Mouse (Mus musculus) embryonic facial prominence, embryonic 15.5 days (tissue): ENCODE data around the gene Pelp1. TPM values are rescaled to one million over a fixed set of nuclear protein-coding genes. Genes with fewer than 3 reads are reported as not detected.

Experiments used
- ATAC-seq: fragments of 200-750 bp; cut with Nextera tagmentation; 2 replicates; pipeline ENCODE4 v1.8.0; 2017; ENCODE audit warnings: low read depth, moderate TSS enrichment; ENCODE audit not compliant: insufficient number of reproducible peaks, low FRiP score, low TSS enrichment
- H3K27ac ChIP-seq: fragments of 300-500 bp; sonication (generic); replicated peaks from 2 replicates; pipeline ENCODE4 v1.5.1; 2015; ENCODE audit warnings: mild to moderate bottlenecking, inconsistent platforms
- H3K27me3 ChIP-seq: fragments of 300-500 bp; sonication (generic); 2 replicates; pipeline ENCODE4 v1.6.1; 2015; ENCODE audit warnings: inconsistent platforms
- H3K36me3 ChIP-seq: fragments of 300-500 bp; sonication (generic); 2 replicates; pipeline ENCODE4 v1.6.1; 2015; ENCODE audit warnings: mild to moderate bottlenecking, inconsistent platforms
- H3K4me1 ChIP-seq: fragments of 300-500 bp; sonication (generic); 2 replicates; pipeline ENCODE4 v1.6.1; 2015; ENCODE audit warnings: inconsistent platforms
- H3K4me2 ChIP-seq: fragments of 300-500 bp; sonication (generic); replicated peaks from 2 replicates; pipeline ENCODE4 v1.6.1; 2015; ENCODE audit warnings: mild to moderate bottlenecking, inconsistent platforms
- H3K4me3 ChIP-seq: fragments of 300-500 bp; sonication (generic); replicated peaks from 2 replicates; pipeline ENCODE4 v1.5.1; 2015; ENCODE audit warnings: mild to moderate bottlenecking, inconsistent platforms
- H3K9ac ChIP-seq: fragments of 300-500 bp; sonication (generic); 2 replicates; pipeline ENCODE4 v1.6.1; 2015; ENCODE audit warnings: inconsistent platforms
- H3K9me3 ChIP-seq: fragments of 300-500 bp; sonication (generic); replicated peaks from 2 replicates; pipeline ENCODE4 v1.6.1; 2016; ENCODE audit warnings: inconsistent platforms
- WGBS: fragments of 180-500 bp; shearing (Covaris S2); methylation state at CpG from one replicate; pipeline ENCODE4 v1.1.7; 2015; 5-methylcytosine and 5-hydroxymethylcytosine counted together
- polyA plus RNA-seq: library from polyadenylated mRNA; unstranded; fragments of >200 nt; fragmentation: Nextera tagmentation; extraction: Ambion mirVana; gene quantifications from 2 replicates; pipeline ENCODE4 v1.2.1, GENCODE M21; 2015

The Pelp1 gene
- polyA plus RNA-seq, 1 experiment from 2014 or later, result 35.0 TPM

- Histone ChIP-seq H3K27me3 (no peaks in the 10 kb centered on the region), H3K9me3 (no peaks in the 10 kb centered on the region), H3K27ac (no peak overlapping the region), H3K9ac (no peak overlapping the region), H3K36me3 (no peaks in the 10 kb centered on the region), H3K4me1 (no peaks in the 10 kb centered on the region), H3K4me3 (no peak overlapping the region), H3K4me2 (no peak overlapping the region)
- ATAC-seq, result no peak
- WGBS, result 61% methylated on average over 4 of the region's 4 CpGs
Observed at GRCm38 (mm10) chr11:70418199-70418598, 8.4 kb upstream of the Pelp1 start.

DNA sequence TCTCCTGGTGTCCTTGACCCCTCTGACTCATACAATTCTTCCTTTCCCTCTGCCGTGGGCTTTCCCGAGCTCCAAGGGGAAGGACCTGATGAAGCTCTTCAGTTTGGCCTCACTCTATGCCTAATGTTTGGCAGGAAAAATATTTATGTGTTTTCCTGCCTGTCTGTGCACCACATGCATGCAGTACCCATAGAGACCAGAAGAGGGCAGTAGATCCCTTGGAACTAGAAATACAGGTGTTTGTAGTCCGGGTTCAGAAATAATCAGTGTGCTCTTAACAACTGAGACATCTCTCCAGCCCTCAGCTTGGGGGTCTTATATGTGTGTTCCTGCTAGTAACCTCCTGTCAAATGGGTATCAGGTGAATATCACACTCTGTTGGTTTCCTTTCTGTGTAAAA lies 4.1 kb upstream of the Pelp1 start:
- Histone ChIP-seq H3K9me3 (no peaks in the 10 kb centered on the region), H3K4me2 (no peak overlapping the region), H3K4me1 (peaks cover 9% of the 10 kb centered on the region), H3K36me3 (no peaks in the 10 kb centered on the region), H3K27me3 (no peaks in the 10 kb centered on the region), H3K4me3 (no peak overlapping the region), H3K9ac (no peak overlapping the region), H3K27ac (no peak overlapping the region)
- 5% methylated on average over 3 of the region's 3 CpGs for WGBS
- ATAC-seq, result no peak

DNA sequence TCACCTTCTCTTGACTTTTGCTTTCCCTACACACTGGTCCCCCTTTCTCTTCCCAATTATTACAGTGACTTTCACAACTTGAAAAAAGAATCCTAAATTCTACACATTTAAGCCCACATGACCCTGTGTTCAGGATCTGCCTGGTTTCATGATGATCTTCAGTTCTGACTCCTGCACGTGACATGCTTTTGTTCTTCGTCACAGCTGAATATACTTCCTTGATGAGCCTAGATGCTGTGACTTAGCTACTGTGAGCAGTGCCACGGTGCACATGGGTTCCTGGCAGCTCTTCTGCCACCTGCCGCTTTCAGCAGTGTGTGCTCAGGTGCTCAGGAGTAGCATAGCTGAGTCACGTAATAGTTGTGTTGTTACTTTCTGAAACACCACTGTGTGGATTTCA lies 2.8 kb upstream of the Pelp1 start:
- no peaks in the 10 kb centered on the region for H3K9me3 ChIP-seq
- no peak overlapping the region for H3K4me2 ChIP-seq
- H3K36me3 ChIP-seq, result no peaks in the 10 kb centered on the region
- no peak overlapping the region for H3K4me3 ChIP-seq
- 73% methylated on average over 5 of the region's 5 CpGs for WGBS
- ATAC-seq, result no peak
- no peaks in the 10 kb centered on the region for H3K27me3 ChIP-seq
- H3K4me1 ChIP-seq, result peaks cover 23% of the 10 kb centered on the region
- no peak overlapping the region for H3K27ac ChIP-seq
- H3K9ac ChIP-seq, result no peak overlapping the region

- Histone ChIP-seq H3K27me3 (no peaks in the 10 kb centered on the region), H3K4me1 (peaks cover 27% of the 10 kb centered on the region), H3K36me3 (no peaks in the 10 kb centered on the region; the same call in 1 of the 2 replicates), H3K27ac (peak overlapping the region; percentile 79; the same call in 1 of the 2 replicates), H3K4me3 (peak overlapping the region; percentile 92), H3K4me2 (peak overlapping the region; percentile 71), H3K9me3 (no peaks in the 10 kb centered on the region), H3K9ac (peak overlapping the region; percentile 90)
- 59% methylated on average over 6 of the region's 6 CpGs for WGBS
- ATAC-seq, result no peak
Observed at GRCm38 (mm10) chr11:70410297-70410643, 439 bp upstream of the Pelp1 start.

DNA sequence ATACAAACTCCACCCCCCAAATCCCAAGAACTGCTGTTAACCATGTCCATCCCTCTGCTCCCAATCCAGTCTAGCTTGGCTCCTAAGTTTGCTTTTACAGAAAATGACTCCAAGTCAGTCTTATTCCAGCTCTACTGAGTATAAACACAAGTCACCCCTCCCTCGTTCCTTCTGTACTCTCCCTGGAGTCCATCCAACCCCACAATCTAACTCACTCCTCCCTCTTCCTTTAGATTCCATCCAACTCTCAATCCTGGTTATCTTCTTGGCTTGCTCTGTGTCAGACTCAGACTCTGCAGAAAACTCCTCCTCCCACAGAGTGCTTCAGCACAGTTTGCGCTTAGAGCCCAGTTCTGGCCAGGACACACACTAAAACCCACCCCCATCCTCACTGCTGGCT lies 6.2 kb downstream of the Pelp1 start:
- Histone ChIP-seq H3K9me3 (no peaks in the 10 kb centered on the region), H3K36me3 (peaks cover 47% of the 10 kb centered on the region), H3K27ac (no peak overlapping the region), H3K9ac (no peak overlapping the region), H3K27me3 (no peaks in the 10 kb centered on the region), H3K4me1 (peaks cover 14% of the 10 kb centered on the region), H3K4me2 (no peak overlapping the region), H3K4me3 (no peak overlapping the region)
- no peak for ATAC-seq
- 72% methylated on average over 2 of the region's 2 CpGs for WGBS

DNA sequence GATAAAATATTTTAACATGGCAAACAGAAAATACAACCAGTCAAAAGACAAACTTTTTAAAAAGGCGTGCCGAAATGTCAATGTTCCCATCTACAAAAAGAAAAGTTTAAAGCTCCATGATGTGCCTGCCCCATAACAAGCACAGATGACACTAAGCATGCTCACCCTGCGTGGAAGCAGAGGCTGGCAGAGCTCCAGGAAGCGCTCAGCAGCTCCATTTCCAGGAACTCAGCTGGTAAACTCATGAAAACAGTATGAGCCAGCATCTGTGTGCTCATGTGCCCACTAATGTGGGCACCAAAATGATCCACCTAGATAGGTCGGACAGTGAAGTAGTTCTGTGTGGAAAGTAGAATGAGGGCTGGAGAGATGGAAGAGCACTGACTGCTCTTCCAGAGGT lies 20.4 kb downstream of the Pelp1 start:
- Histone ChIP-seq H3K27ac (no peak overlapping the region), H3K9me3 (no peaks in the 10 kb centered on the region), H3K9ac (no peak overlapping the region), H3K4me1 (no peaks in the 10 kb centered on the region), H3K27me3 (no peaks in the 10 kb centered on the region), H3K4me2 (no peak overlapping the region), H3K36me3 (peaks cover 34% of the 10 kb centered on the region), H3K4me3 (no peak overlapping the region)
- WGBS, result 79% methylated on average over 5 of the region's 5 CpGs
- no peak for ATAC-seq

DNA sequence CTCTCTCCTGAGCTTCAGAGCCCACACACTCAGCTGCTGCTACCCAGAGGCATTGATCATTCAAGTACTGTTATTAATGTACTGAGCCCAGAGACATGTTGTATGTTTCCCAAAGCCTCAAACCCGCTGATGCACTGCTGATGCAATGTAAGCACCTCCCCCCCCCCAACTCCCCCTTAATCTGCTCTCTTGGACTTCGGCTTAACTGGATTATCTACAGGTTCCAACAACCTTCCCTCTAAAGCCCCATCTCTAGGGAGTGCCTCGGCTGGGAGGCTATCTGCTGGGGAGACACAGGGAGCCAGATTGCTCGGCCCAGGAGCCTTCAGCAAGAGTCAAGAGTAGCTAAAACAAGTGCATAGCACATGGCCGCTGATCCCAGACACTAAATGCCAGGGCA lies 22.4 kb downstream of the Pelp1 start:
- H3K27me3 ChIP-seq, result no peaks in the 10 kb centered on the region
- no peak overlapping the region for H3K27ac ChIP-seq
- peaks cover 17% of the 10 kb centered on the region for H3K36me3 ChIP-seq
- H3K4me3 ChIP-seq, result no peak overlapping the region
- 74% methylated on average over 5 of the region's 5 CpGs for WGBS
- H3K9me3 ChIP-seq, result no peaks in the 10 kb centered on the region
- no peak overlapping the region for H3K4me2 ChIP-seq
- H3K9ac ChIP-seq, result no peak overlapping the region
- no peaks in the 10 kb centered on the region for H3K4me1 ChIP-seq
- no peak for ATAC-seq

DNA sequence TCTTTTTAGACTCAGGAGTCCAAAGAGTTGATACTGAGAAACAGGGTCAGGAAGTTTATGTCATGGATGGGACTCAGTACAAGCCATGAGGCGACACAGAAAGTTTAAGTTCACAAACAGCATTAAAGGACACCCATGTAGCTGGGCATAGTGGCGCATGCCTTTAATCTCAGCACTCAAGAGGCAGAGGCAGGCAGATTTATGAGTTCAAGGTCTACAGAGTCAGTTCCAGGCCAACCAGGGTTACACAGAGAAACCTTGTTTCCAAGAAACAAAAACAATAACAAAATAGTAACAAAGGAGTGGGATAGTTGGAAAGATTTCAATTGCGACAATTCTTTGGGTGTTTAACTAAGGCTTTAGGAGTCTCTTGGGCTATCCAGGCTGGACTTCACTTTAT lies 25.7 kb downstream of the Pelp1 start:
- H3K9ac ChIP-seq, result no peak overlapping the region
- no peaks in the 10 kb centered on the region for H3K27me3 ChIP-seq
- no peak overlapping the region for H3K4me2 ChIP-seq
- H3K4me3 ChIP-seq, result no peak overlapping the region
- WGBS, result 91% methylated on average over 3 of the region's 3 CpGs
- H3K9me3 ChIP-seq, result no peaks in the 10 kb centered on the region
- H3K27ac ChIP-seq, result no peak overlapping the region
- H3K4me1 ChIP-seq, result no peaks in the 10 kb centered on the region
- peaks cover 4% of the 10 kb centered on the region; the same call in 1 of the 2 replicates for H3K36me3 ChIP-seq
- no peak for ATAC-seq

GRCm38 (mm10) chr11:70381330-70381729 lies 28.5 kb downstream of the Pelp1 start:
- Histone ChIP-seq H3K27me3 (no peaks in the 10 kb centered on the region), H3K4me3 (no peak overlapping the region), H3K27ac (no peak overlapping the region), H3K9ac (no peak overlapping the region), H3K4me2 (no peak overlapping the region), H3K4me1 (no peaks in the 10 kb centered on the region), H3K36me3 (peaks cover 4% of the 10 kb centered on the region; the same call in 1 of the 2 replicates), H3K9me3 (no peaks in the 10 kb centered on the region)
- 81% methylated on average over 2 of the region's 2 CpGs for WGBS
- no peak for ATAC-seq

DNA sequence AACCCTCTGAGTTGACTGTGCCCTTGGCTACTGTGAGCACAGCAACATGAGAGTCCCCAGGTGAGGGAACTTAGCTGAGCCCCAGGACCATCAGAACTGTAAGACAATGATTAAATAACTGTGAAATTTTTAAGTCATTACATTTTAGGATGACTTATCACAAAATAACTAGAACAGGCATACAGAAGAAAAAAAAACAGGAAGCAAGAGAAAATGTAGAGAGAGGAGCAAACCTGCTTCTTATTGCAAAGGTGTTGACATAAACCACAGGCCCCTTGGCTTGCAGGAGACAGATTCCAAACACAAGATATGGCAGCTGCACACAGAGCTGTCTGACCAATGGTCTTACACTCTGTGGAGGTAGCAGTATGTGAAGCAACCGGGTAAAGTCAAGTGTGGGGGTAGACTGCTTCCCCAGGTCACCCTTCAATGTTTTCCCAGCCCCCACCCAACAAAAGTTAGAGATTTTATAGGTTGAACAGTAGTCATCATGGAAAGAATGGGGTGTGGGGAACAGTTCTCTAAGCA lies 29.3 kb downstream of the Pelp1 start:
- no peaks in the 10 kb centered on the region for H3K27me3 ChIP-seq
- no peaks in the 10 kb centered on the region for H3K9me3 ChIP-seq
- peaks cover 2% of the 10 kb centered on the region; the same call in 1 of the 2 replicates for H3K36me3 ChIP-seq
- H3K4me2 ChIP-seq, result no peak overlapping the region
- 83% methylated on average over 1 of the region's 1 CpGs for WGBS
- no peak for ATAC-seq
- H3K27ac ChIP-seq, result no peak overlapping the region
- H3K9ac ChIP-seq, result no peak overlapping the region
- H3K4me3 ChIP-seq, result no peak overlapping the region
- H3K4me1 ChIP-seq, result no peaks in the 10 kb centered on the region

DNA sequence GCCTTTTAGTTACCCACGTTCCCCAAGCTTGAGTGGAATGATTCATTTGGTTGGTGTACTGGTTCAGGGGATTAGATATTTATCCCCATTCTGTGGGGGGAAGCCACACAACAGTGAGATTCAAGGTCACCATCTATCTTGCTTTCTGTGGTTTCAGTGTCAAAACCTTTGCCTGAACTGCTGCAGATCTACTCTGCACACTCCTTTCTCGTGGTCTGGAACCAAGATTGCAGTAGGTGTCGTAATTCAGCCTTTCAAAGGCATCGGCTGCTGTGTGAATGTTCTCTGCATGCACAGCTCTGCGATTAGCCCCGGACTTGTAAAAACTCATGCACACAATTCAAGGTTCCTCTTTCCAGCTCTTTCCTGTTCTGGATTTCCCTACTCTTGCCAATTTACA lies 33.8 kb downstream of the Pelp1 start:
- Histone ChIP-seq H3K4me3 (no peak overlapping the region), H3K9me3 (no peaks in the 10 kb centered on the region), H3K4me1 (no peaks in the 10 kb centered on the region), H3K36me3 (no peaks in the 10 kb centered on the region), H3K27ac (no peak overlapping the region), H3K4me2 (no peak overlapping the region), H3K9ac (no peak overlapping the region), H3K27me3 (no peaks in the 10 kb centered on the region)
- no peak for ATAC-seq
- WGBS, result 86% methylated on average over 6 of the region's 6 CpGs

GRCm38 (mm10) chr11:70374302-70374701 lies 35.5 kb downstream of the Pelp1 start:
- no peak for ATAC-seq
- Histone ChIP-seq H3K36me3 (no peaks in the 10 kb centered on the region), H3K27ac (no peak overlapping the region), H3K9me3 (no peaks in the 10 kb centered on the region), H3K4me2 (no peak overlapping the region), H3K4me1 (no peaks in the 10 kb centered on the region), H3K4me3 (no peak overlapping the region), H3K9ac (no peak overlapping the region), H3K27me3 (no peaks in the 10 kb centered on the region)
- 55% methylated on average over 3 of the region's 3 CpGs for WGBS
